Mouse (Mus musculus): ENCODE results near the gene Rad23a.

Gene Rad23a

DNA sequence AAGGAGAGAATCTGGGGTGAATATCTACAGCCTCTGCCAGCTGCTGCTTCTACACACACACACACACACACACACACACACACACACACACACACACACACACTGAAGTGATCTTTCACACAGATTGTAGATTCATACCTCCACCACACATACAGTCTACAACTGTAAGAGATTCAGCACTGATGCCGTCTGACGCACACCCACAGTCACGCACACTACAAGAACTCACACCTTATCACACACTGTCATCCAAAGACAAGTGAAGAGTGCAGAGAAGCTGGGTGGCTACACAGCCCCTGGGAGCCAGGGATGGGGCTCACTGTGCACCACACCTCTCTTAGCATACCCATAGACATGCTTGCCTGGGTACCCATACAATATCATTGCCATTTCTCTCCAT, 26.6 kb downstream of the Rad23a start:
- no peak for DNase-seq (ENCODE audit: low spot score in 2 of 2)

DNA sequence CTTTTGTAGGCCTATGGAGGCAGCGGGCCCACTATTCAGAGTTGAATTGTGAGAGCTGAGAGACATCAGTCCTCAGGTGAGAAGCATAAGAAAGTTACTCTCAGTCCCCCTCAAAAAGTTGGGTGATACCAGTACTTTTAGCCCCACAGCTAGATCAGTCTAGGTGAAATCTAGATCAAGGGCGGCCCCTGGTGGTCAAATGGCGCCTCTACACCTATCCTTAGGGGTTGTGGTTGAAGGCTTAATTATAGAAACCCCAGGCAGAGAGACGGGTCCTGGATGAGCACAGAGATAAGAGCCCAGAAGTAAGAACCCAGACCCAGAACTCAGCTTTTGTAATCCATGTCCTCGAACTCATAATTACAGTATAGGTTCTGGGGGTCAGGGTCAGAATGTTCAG, 27.4 kb downstream of the Rad23a start:
- DNase-seq (ENCODE audit: low spot score in 2 of 2): peak in 1 of 2 experiments; percentile 81

DNA sequence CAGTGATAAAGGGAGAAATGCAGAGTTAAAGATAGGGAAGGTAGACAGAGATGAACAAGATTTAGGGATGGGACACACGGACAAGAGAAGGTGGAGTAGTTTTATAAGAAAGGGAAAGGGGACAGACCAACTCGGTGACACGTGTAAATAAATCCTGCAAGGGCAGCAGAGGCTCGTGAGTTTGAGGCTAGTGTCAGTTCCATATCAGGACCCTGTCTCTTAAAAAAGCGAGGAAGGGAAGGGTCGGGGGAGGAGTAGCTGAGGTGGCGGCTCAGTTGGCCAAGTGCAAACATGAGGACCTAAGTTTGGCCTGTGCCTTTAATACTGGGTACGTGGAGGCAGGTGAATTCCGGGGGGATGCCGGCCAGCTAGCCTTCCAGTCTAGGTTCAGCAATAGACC, 29.2 kb downstream of the Rad23a start:
- no peak for DNase-seq (ENCODE audit: low spot score in 2 of 2)

DNA sequence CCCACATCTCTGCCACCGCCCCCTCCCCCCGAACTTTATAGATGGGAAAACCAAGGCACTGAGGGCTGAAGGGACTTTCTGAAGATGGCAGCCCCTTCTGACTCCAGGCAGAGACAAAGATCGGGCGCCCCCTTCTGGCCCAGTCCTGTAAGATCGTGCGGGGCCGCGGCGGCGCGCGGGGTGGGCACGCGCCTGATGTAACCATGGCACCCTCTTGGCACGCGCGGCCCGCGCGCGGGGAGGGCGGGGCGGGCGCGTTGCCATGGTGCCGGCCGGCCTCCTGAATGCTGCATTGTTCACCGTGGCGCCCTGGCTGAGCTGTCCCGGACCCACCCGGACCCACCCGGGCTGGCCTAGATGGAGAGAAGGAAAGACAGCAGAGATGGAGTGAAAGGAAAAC, 29.6 kb downstream of the Rad23a start:
- DNase-seq (ENCODE audit: low spot score in 2 of 2): peak; percentile 98

DNA sequence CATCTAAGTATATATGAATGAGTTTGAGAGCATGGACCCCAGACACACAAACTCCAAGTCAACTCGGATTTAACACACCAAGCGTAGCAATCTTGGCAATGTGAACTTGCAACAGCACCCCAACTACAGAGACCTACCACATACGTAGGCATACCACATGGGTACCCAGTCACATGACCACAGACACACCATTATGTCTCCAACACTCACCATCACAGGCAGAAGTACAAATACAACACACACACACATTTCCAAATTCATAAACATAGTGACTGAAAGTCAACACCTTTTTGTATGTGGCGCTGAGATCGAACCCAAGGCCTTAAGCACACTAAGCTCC, 30.6 kb downstream of the Rad23a start:
- DNase-seq (ENCODE audit: low spot score in 2 of 2): no peak

DNA sequence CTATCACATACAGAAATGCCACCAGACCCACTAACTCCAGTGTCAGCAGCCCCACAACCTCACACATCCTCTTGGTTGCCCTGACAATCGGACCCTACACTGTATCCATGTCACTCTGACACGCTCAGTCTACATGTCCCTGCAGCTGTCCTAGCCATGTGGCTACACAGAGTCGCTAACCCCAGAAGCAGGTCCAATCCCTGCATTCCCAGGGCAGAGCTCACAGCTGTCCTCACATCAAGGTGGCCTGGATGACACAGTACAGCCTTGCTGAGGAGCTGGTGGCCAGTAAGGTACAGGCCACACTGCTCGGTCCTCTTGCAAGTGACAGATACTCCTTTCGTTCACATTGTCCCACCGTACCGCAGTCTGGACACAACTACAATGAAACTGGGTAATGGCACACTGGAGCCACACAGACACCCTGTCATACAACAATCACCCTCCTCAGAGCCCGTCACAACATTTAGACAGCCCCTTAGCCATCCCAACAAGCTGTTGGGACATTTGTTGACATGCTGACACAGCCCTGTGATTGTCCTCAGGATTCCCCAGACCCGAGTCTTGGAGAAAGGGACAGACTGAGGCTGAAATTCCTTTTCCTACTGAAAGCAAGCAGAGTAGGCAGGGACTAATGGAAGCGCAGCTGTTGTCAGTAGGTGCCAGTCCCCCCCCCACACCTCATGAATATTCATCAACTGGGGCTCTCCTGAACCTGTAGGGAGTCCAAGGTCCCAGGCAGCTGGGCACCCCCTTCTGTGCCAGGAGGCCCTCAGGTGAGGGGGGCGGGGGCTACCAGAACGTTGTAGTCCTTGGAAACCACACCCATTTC, 31.1 kb downstream of the Rad23a start:
- DNase-seq (ENCODE audit: low spot score in 2 of 2): no peak

DNA sequence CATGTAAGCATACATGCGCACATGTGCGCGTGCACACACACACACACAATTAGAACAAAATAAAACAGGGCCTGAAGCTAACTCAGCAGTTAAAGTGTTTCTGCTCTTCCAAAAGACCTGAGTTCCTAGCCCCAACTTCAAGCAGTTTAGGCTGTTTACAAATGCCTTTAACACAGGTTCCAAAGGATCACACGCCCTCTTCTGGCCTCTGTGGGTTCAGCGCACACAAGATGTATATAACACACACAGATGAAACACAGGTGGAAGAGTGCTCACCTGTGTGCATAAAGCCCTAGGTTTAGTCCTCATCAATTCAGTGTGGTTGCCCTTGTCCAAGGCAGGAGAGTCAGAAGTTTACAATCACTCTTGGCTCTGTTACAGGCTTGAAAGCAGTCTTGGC, 34.4 kb downstream of the Rad23a start:
- no peak for DNase-seq (ENCODE audit: low spot score in 2 of 2)

DNA sequence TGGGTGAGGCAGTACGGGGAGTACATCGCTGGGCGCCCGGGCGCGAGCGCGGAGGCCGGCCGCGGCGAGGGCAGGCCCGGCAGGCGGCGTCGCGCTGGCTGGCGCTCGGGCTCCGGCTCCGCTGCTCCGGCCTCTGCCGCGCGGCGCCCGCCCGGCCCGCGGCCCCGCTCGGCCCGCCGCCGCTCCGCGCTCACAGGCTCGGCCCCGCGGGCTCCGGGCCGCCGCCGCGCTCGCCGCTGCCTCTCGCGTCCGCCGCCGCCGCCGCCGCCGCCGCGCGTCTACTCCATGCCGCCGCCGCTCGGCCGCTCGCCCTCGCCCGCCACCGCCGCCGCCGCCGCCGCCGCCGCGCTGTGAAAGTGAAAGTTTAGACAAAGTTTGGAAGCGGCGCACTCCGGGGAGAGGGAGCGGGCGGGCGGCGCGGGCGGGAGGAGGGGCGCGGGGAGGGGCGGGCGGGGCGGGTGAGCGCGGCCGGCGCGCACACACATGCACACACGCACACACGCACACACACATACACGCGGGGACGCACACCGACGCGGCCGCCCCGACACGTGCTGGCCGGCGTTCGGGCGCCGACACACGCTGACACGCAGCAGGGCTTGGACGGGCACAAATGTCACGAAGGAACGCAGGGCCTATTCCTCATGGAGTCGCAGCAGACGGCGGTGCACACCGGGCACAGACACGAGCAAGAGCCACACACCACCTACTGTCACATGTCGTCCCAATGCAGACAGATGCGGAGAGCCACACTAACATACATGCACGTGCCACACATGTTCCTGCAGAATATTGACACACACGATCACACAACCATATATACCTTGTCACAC, 40.2 kb downstream of the Rad23a start, which contains the start of gene Nfix:
Nfix (minus strand) TSS at position 346 of the 833 bp plus-strand sequence.
- no peak for DNase-seq (ENCODE audit: low spot score in 2 of 2)

DNA sequence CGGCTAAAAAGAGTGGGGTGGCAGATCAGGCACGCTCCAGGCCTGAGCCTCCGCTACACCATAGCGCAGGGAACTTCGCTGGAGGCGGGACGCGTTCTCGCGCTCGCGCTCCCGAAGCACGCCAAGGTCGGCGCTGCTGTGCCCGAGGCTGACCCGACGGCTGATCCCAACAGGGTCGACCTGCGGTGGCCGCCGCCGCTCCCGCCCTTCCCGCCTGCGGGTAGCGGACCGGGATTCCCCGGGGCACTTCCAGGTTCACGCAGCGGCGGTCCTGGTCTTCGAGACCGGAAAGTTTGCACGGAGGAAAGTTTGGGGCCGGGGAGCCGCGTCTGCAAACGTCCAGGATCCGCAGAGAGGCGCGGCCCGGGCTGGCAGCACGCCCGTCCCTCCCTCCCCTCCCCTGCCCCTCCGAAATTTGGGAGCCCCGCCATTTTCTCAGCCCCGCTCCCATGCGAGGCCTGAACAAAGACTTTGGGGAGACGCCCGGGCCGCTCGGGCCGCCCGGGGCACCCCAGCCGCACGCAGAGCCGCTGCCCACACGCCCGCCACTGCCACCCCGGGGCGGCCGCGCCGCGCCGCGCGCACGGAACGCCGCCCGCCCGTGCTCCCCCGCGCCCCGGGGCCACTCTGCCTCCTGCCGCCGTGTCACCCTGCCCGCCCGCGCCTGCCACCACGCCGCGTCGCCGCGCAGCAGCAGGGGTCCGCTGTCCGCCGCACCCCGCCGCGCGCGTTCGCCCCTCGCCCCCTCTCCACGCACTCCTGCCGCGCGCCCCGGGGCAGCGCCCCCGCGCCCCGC, 41.1 kb downstream of the Rad23a start:
- no peak for DNase-seq (ENCODE audit: low spot score in 2 of 2)

DNA sequence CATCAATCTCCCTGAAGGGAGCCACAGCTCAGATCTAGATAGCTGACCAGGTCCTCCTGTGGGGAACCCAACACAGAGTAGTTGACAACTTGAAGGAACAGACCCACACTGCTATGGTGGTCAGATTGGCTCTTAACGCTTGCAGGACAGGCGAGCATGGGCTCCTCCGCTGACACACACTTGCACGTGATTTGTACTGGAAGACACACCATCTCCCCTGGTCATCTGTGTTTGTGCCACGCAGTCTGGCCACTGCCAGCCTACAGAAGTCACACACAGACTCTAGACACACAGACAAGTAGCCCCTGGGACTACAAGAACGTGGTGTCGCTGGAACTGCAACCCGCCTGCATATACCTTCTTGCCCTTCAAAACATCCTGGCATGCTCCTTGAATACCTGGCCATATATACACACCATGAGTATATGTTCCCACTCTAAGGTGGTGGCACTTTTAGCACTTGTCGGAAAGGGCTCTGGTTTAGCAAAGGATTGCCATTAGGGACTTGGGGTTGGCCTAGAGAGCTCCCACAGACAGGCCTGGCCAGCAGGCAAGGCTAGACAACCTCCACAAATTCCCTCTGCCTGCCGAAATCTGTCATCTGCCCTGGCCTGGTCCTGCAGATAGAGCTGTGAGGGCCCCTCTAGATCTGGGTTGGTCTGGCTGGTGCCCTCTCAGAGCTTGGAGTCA, 41.9 kb downstream of the Rad23a start:
- no peak for DNase-seq (ENCODE audit: low spot score in 2 of 2)

DNA sequence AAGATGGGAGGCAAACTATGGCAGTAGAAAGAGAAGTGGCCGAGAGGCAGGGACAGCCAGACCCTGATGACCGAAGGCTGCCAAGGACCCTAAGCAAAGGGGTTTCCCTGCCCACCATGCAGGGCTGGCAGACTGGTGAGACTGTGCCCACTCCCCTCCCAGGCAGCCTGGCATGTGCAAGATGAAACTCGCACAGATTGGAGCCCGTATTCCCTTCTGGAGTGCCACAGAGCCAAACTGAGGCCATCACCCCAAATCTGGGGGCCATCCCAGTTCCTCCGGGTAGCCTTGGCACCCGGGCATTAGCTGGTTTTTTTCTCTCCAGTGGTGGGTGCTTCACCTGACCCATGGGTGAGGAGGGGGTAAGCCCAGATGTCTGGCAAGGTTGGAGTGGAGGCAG, 42.5 kb downstream of the Rad23a start:
- no peak for DNase-seq (ENCODE audit: low spot score in 2 of 2)

DNA sequence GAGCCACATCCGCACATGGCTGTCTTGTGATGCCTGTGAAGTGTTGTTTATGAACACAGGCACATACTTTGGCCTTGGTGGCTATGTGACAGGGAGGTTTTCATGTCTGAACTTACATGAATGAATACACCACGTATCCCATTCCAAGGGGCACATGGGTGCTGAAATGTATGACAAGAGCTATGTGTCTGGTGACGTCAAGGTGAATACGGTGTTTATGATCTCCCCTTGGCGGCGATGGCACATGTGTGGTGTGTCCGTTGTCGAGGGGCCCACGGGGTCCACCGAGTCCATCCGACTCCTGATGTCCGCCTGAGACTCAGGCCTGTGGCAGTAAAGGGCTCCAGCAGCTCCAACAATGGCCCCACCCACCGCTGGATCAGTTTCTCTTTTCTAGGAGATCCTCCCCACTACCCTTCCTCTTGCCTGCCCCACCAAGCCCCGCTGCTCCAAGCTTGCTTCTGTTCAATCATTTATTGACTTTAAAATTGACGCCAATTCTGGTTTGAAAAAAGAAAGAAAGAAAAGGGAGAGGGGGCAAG, 43.1 kb downstream of the Rad23a start:
- DNase-seq (ENCODE audit: low spot score in 2 of 2): no peak

DNA sequence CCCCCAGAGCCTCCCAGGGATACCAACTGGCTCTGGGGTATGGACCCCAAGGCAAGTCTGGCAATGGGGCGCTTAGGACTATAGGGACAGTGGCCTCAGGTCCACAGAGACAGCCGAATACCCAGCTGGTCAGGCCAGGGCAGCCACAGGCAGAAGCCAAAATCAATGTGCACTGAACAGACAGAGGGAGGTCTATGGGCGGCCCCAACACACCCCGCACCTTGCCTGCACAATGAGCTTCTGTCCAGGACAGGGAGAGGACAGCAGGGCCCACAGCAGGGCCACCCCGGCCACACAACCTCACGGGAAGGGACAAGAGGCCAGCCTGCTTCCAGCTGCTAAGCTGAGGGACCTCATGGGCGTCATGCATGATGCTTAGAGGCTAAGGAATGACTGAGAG, 46.0 kb downstream of the Rad23a start:
- no peak for DNase-seq (ENCODE audit: low spot score in 2 of 2)

DNA sequence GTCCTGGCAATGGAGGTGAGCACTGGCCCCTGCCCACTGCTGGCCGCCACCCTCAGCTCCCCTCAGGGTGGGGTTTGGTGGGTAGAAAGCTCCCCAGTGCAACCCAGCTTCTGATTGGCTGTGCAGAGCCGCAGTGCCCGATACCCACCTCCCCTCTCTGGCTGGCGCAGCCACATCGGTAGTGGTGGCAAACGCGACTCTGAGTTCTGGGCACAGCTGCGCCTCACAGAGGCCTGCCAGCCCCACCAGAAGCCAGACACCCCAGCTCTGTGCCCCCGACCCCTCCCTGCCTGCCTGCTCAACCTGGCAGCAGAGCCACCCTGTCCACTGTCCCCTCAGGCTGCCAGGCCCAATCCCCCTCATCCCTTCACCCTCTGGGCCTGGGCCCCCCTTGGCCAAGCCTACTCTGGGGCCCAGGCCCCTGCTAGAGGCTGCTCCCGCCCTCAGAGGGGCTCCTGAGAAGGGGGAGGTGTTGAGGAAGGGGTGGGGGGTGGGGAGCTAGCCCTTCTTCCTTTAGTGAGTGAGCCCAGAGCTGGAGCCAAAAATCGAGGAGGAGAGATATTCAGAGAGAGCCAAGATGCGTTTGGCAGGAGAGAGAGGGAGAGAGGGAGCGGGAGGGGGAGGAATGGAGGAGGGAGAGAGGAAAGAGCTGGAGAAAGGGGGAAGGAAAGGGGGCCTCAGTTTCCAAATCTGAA, 46.5 kb downstream of the Rad23a start:
- DNase-seq (ENCODE audit: low spot score in 2 of 2): no peak

DNA sequence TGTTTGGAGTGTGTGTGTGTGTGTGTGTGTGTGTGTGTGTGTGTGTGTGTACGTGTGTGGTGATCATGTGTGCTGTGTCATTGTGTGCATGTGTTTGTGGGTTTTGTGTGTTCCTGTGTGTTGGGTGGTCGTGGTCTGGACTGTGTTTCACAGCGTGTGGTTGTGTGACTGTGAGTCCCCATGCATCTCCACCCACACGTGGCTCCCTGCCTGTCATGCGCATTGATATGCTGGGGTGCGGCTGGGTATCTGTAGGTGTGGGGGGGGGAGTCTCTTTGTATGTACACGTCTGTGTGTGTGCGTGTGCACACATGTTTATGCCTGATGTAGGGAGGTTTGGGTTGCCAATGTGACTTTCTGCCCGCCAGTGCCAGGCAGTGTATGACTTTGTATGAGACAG, 47.3 kb downstream of the Rad23a start:
- DNase-seq (ENCODE audit: low spot score in 2 of 2): no peak

DNA sequence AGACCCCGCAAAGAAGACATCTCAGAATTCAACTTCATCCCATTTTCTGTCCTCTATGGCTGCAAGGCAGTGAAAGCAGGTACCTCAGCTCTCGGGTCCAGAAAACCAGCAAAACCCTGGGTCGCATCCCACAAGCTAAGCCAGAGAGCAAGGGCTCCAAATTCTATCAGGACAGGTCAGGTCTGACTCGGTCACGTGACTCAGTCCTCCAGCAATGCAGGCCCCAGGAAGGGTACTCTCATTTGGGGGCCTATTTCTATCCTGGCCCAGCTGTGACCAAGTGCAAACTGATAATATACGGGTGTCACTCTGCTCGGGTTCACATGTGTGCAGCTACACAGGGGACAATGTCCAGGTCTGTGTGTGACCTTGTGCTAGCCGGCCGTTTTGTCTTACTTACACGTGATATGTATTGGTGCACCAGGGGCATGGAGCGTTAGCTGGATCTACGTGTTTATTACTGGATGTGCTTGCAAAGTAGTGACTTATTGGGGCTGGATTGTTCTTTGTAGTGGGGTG, 48.0 kb downstream of the Rad23a start:
- DNase-seq (ENCODE audit: low spot score in 2 of 2): no peak

DNA sequence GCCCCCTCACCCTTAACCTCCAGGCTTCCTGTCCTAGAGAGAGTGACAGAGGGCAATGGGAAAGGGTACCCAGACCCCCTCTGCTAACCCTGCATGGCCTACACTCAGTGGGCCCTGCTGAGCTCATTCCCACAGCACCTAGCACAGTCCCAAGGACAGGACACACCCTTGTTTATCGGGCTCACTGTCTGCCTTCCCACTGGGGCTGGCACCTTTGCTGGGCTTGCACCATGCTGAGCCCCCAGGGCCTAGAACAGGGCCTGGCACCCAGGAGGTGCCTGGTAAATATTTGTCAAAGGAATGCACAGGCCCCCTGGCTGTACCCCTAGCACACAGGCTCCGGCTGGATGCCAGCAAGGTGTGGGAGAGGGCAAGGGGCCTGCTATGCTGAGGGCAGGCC, 49.9 kb downstream of the Rad23a start:
- DNase-seq (ENCODE audit: low spot score in 2 of 2): no peak

DNA sequence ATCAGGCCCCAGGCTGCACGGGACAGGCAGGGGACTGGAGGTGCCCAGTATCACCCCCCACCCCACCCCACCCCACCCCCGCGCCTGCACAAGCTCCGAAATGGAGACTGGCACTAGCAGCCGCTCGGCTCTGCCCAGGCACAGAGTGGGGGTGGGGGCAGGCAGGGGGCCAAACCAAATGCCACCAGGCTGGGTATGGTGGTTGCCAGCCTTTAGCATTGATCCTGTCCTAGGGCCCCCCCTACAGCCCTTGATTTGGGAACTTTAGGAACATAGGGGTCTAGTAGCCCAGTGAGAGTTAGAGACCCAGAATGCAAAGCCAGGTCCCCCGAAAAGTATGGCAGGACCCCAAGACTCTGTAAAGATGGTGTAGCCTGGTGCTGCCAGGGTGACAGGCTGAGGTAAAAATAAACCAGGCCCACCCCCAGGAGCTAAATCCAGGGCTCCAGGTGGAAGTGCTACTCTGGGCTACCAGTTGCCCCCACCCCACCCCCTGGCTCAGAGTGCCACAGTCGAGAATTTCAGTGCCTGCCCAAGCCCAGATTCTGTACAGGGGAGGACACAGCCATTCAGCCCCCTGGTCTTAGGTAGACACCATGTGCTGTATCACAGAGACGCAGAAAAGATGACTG, 50.5 kb downstream of the Rad23a start:
- DNase-seq (ENCODE audit: low spot score in 2 of 2): no peak

DNA sequence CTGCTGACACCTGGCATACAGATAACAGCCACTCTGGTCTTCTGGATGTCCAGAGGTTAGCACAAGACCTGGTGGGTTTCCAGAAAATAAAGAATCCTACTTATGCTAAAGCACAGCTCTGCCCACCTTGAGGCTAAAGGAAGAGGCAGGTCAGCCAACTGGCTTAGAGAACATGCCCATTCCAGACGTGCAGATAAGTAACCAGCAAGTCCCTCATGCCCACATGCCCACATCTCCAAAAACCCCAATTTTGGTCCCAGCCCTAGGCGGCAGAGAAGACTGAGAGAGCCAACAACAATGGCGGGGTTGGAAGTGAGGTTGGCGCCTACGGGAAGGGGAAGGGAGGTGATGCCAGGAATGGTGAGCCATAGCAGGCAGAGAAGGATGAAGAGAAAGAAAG, 51.1 kb downstream of the Rad23a start:
- DNase-seq (ENCODE audit: low spot score in 2 of 2): no peak

DNA sequence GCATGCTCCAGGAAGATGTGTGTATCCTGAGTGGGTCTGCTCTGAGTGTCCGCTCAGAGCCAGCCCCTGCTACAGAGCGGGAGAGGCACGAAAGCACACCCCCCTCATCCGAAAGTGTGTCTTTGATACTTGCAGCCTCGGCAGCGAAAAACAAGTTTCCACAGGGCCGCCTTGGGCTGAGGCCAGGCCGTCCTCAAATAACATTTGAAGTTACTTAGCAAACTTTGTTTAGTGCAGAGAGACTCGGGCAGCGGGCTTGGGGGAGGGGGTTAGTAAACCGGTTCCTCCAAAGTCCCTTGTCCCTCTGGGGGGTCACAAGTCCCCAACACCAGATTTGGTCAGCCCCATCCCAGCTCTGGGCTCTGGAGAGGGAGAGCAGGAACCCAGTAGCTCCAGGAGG, 51.6 kb downstream of the Rad23a start:
- no peak for DNase-seq (ENCODE audit: low spot score in 2 of 2)
